Mouse (Mus musculus) liver, adult 2 months (tissue): ENCODE data around the gene Plekhg5. TPM values are rescaled to one million over a fixed set of nuclear protein-coding genes. Genes with fewer than 3 reads are reported as not detected.

Experiments used
- DNase-seq: peaks from one replicate; pipeline ENCODE4 v3.0.0-alpha.2; 2011; ENCODE audit warnings: low read depth, low spot score; ENCODE audit errors: extremely low read depth
- H3K27ac ChIP-seq: fragments of 200-500 bp; replicated peaks from 2 replicates; pipeline ENCODE4 v1.5.1; 2012; ENCODE audit warnings: low read depth, mild to moderate bottlenecking, control low read depth, inconsistent platforms, low read length; ENCODE audit not compliant: insufficient read depth
- H3K27me3 ChIP-seq: fragments of 200-500 bp; 2 replicates; pipeline ENCODE4 v1.6.1; 2012; ENCODE audit warnings: mild to moderate bottlenecking, moderate library complexity, low read length, inconsistent platforms; ENCODE audit not compliant: control insufficient read depth, insufficient read depth
- H3K36me3 ChIP-seq: fragments of 200-500 bp; 2 replicates; pipeline ENCODE4 v1.6.1; 2012; ENCODE audit warnings: low read length, inconsistent platforms; ENCODE audit not compliant: control insufficient read depth, insufficient read depth
- H3K4me1 ChIP-seq: fragments of 200-500 bp; 2 replicates; pipeline ENCODE4 v1.6.1; 2011; ENCODE audit warnings: low read length; ENCODE audit not compliant: control insufficient read depth, insufficient read depth
- H3K4me3 ChIP-seq: fragments of 200-500 bp; 2 replicates; pipeline ENCODE4 v1.5.1; 2011; ENCODE audit warnings: low read depth, mild to moderate bottlenecking, control low read depth, low read length, moderate library complexity; ENCODE audit not compliant: insufficient read depth
- H3K79me2 ChIP-seq: fragments of 200-500 bp; 2 replicates; pipeline ENCODE4 v1.6.1; 2012; ENCODE audit warnings: inconsistent platforms, mild to moderate bottlenecking, low read length, moderate library complexity; ENCODE audit not compliant: control insufficient read depth, insufficient read depth
- H3K9ac ChIP-seq: fragments of 200-500 bp; 2 replicates; pipeline ENCODE4 v1.6.1; 2012; ENCODE audit warnings: low read depth, mild to moderate bottlenecking, control low read depth, inconsistent platforms, low read length
- CTCF ChIP-seq: fragments of 200-500 bp; IDR thresholded peaks from 2 replicates; pipeline ENCODE4 v1.5.1; 2011; ENCODE audit warnings: low read depth, low read length, control low read depth
- POLR2A ChIP-seq: fragments of 200-500 bp; IDR thresholded peaks from 2 replicates; pipeline ENCODE4 v1.6.1; 2011; ENCODE audit warnings: low read length, control low read depth; ENCODE audit not compliant: insufficient read depth; ENCODE audit errors: extremely low read depth
- WGBS: fragments of 180-500 bp; shearing (Covaris S2); methylation state at CpG from one replicate; pipeline ENCODE4 v1.1.7; 2018; 5-methylcytosine and 5-hydroxymethylcytosine counted together
- polyA plus RNA-seq: library from polyadenylated mRNA; depleted of rRNA; stranded (reverse); fragments of >200 nt; gene quantifications from 2 replicates; pipeline ENCODE4 v1.2.3, GENCODE M21; 2012
- total RNA-seq: library from RNA; depleted of rRNA; stranded (reverse); fragments of >200 nt; gene quantifications from 2 replicates; pipeline ENCODE4 v1.2.3, GENCODE M21; 2014

Gene Plekhg5
- total and polyA plus RNA-seq, 2 experiments = 2.4 to 6.6 TPM

DNA sequence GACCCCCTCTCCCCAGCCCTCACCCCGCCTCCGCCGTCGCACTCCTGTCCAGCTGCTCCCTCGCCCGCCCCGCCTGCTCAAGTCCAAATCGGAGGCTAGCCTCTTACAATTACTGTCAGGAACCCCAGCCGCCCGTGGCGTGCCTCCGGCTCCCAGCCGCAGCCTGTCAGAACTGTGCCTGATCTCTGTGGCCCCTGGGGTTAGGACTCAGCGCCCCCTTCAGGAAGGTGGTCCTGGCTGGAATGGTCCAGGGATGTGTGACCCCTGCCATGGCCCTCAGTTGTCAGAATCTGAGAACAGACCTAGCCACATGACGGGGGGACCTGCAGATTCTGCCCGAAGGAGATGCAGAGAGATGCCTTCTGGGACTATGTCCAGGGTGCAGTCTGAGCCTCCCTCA, 41.8 kb downstream of the Plekhg5 start:
- H3K4me1 ChIP-seq = no peaks in the 10 kb centered on the region
- peaks cover 2% of the 10 kb centered on the region; the same call in 1 of the 2 replicates for H3K36me3 ChIP-seq
- DNase-seq = no peak
- no peak overlapping the region for H3K9ac ChIP-seq
- H3K27ac ChIP-seq = no peak overlapping the region
- H3K4me3 ChIP-seq = no peak overlapping the region
- TF ChIP-seq POLR2A (no peak), CTCF (no peak)
- H3K79me2 ChIP-seq = no peaks in the 10 kb centered on the region
- no peaks in the 10 kb centered on the region for H3K27me3 ChIP-seq
- 90% methylated on average over 16 of the region's 16 CpGs for WGBS

GRCm38 (mm10) chr4:152115921-152116612, 43.8 kb downstream of the Plekhg5 start, which contains the start of gene Tnfrsf25:
Gene Tnfrsf25 (plus strand): TSS chr4:152115934.
- WGBS = 11% methylated on average over 30 of the region's 30 CpGs
- peaks cover 2% of the 10 kb centered on the region; the same call in 1 of the 2 replicates for H3K36me3 ChIP-seq
- TF ChIP-seq CTCF (no peak), POLR2A (no peak)
- H3K27me3 ChIP-seq = peaks cover 15% of the 10 kb centered on the region
- no peaks in the 10 kb centered on the region for H3K79me2 ChIP-seq
- H3K27ac ChIP-seq = no peak within 1 kb of the TSS
- no peak within 1 kb of the TSS for H3K9ac ChIP-seq
- DNase-seq = no peak
- H3K4me1 ChIP-seq = no peaks in the 10 kb centered on the region
- no peak within 1 kb of the TSS for H3K4me3 ChIP-seq

DNA sequence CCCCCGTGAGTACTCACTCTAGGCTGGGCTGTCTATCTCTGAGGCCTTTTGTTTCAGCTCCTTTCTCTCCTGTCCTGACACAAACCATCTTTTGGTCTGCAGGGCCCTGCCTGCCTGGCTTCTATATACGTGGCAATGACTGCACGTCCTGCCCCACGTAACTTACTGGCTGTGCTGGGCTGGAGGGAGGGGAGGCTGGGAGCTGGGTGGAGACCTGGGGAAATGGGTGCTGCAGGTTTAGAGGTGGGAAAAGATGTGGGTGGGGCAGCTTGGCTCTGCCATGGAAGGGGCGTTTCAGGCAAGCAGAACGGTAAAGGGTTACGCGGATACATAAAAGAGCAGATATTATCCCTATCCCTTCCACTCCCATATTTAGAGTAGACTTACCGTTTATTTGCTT, 45.2 kb downstream of the Plekhg5 start:
- H3K27me3 ChIP-seq = peaks cover 19% of the 10 kb centered on the region
- no peaks in the 10 kb centered on the region for H3K4me1 ChIP-seq
- H3K36me3 ChIP-seq = 0 out of 2 replicates have a peak, but pooled peaks cover 2% of the 10 kb centered on the region
- DNase-seq = no peak
- no peak overlapping the region for H3K4me3 ChIP-seq
- TF ChIP-seq CTCF (no peak), POLR2A (no peak)
- 81% methylated on average over 9 of the region's 9 CpGs for WGBS
- H3K9ac ChIP-seq = no peak overlapping the region
- no peaks in the 10 kb centered on the region for H3K79me2 ChIP-seq
- no peak overlapping the region for H3K27ac ChIP-seq

DNA sequence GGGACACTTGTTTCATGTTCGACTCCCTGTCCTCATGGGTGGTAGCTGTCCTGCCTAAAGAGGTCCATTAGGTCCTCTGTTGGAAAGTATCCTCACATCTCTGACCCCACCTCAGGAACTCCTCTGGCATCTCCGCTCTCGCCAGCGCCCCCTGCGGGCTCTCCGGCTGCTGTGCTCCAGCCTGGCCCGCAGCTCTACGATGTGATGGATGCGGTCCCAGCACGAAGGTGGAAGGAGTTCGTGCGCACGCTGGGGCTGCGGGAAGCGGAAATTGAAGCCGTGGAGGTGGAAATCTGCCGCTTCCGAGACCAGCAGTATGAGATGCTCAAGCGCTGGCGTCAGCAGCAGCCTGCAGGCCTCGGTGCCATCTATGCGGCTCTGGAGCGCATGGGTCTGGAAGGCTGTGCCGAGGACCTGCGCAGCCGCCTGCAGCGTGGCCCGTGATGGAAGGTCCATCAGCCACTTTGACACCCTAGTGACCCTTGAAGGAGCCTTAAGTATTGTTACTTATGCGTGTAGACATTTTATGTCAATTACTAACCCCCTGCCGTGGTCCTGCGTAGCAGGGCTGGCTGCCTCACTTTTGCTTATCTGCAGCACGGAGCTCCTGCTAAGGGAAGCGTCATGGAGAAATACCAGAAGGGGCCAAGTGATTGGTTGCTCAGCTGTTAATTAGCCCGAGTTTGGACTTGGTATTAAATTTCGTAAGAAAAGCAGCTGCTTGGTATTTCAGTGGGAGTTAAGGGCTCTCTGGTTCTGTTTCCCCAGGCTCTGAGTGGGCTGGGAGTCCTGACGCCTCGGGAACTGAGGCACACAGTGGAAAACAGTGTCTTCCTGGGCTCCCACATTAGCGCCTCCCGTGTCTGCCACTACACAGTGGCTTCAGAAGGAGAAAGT, 47.3 kb downstream of the Plekhg5 start:
- no peak overlapping the region for H3K27ac ChIP-seq
- no peaks in the 10 kb centered on the region for H3K79me2 ChIP-seq
- H3K9ac ChIP-seq = no peak overlapping the region
- H3K27me3 ChIP-seq = peaks cover 19% of the 10 kb centered on the region
- WGBS = 20% methylated on average over 39 of the region's 39 CpGs
- no peaks in the 10 kb centered on the region for H3K4me1 ChIP-seq
- H3K36me3 ChIP-seq = no peaks in the 10 kb centered on the region
- TF ChIP-seq POLR2A = no peak
- peak; percentile 55 for TF ChIP-seq CTCF
- no peak for DNase-seq
- H3K4me3 ChIP-seq = no peak overlapping the region

DNA sequence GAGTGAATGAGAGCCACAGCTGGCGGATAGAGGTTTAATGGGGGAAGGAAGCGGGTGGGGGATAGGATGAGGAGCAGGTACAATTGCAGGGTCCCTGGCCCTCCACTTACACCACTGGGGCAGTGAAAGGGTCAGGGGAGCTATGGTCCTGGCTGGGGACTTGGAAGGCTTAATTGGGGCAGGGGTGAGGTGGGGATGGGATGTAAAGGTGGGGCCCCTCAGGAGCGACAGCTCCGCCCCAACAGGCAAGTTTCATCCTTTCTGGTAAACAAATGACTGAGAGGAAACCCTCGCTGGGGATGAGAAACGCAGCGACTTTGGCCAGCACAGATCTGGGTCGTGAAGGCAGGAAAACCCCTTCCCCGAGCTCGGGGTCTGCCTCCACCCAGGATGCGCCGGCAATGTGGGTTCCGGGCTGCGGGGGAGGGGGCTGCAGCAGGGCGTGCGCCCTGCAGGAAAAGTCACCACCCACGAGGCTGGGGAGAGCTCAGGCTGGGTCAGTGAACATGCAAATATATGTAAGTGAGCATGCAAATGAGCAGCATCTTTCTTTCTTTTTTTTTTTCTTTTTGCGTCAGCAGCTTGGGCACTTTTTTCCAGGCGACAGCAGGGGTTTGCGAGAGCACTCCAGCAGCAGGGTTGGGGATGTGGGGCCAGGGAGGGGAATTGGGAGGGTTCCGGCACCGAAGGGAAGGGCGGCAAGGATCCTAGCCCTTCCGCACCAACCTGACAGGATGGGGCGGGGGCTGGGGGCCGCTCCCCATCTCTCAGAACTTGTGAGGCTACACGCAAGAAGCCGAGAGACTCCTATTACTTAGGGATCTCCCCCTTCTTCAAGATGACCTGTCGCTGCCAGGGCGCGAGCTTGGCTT, 48.2 kb downstream of the Plekhg5 start:
- H3K27ac ChIP-seq = no peak overlapping the region
- H3K4me3 ChIP-seq = no peak overlapping the region
- 9% methylated on average over 31 of the region's 31 CpGs for WGBS
- H3K79me2 ChIP-seq = no peaks in the 10 kb centered on the region
- TF ChIP-seq CTCF (no peak), POLR2A (no peak)
- no peak for DNase-seq
- H3K4me1 ChIP-seq = no peaks in the 10 kb centered on the region
- peaks cover 19% of the 10 kb centered on the region for H3K27me3 ChIP-seq
- no peaks in the 10 kb centered on the region for H3K36me3 ChIP-seq
- H3K9ac ChIP-seq = no peak overlapping the region
